Mouse (Mus musculus) mesoderm, embryonic 11.5 days (tissue): ENCODE results near the gene Carhsp1.

Experiments
- DNase-seq: peaks from one replicate; pipeline ENCODE4 v3.0.0-alpha.2; 2012; ENCODE audit warnings: low read depth, low spot score

Gene Carhsp1

GRCm38 (mm10) chr16:8671551-8672349 is at the start of gene Carhsp1:
TSS of gene Carhsp1 (minus strand) at chr16:8672155.
- peak; percentile 97 for DNase-seq

GRCm38 (mm10) chr16:8720447-8720846 is 48.5 kb upstream of the Carhsp1 start:
- DNase-seq, result no peak

- DNase-seq, result no peak
Measured at GRCm38 (mm10) chr16:8717744-8718143, 45.8 kb upstream of the Carhsp1 start.

GRCm38 (mm10) chr16:8716300-8716699 is 44.3 kb upstream of the Carhsp1 start:
- DNase-seq, result no peak

- peak; percentile 73 for DNase-seq
Measured at GRCm38 (mm10) chr16:8715513-8716080, 43.6 kb upstream of the Carhsp1 start.

GRCm38 (mm10) chr16:8714851-8715250 is 42.9 kb upstream of the Carhsp1 start:
- DNase-seq, result no peak

GRCm38 (mm10) chr16:8711998-8712397 is 40.0 kb upstream of the Carhsp1 start:
- no peak for DNase-seq

- DNase-seq, result no peak
Measured at GRCm38 (mm10) chr16:8700586-8700985, 28.6 kb upstream of the Carhsp1 start.

GRCm38 (mm10) chr16:8699556-8699955 is 27.6 kb upstream of the Carhsp1 start:
- DNase-seq, result no peak

- no peak for DNase-seq
Measured at GRCm38 (mm10) chr16:8691206-8691605, 19.3 kb upstream of the Carhsp1 start.

- DNase-seq, result no peak
Measured at GRCm38 (mm10) chr16:8689979-8690656, 18.2 kb upstream of the Carhsp1 start.

- no peak for DNase-seq
Measured at GRCm38 (mm10) chr16:8687559-8688112, 15.7 kb upstream of the Carhsp1 start.

GRCm38 (mm10) chr16:8686871-8687535 is 15.0 kb upstream of the Carhsp1 start:
- DNase-seq, result no peak

GRCm38 (mm10) chr16:8686121-8686870 is 14.3 kb upstream of the Carhsp1 start:
- peak; percentile 79 for DNase-seq

GRCm38 (mm10) chr16:8685087-8685486 is 13.1 kb upstream of the Carhsp1 start:
- no peak for DNase-seq

- DNase-seq, result no peak
Measured at GRCm38 (mm10) chr16:8680470-8680869, 8.5 kb upstream of the Carhsp1 start, which contains the start of gene Gm5767. TSS of gene Gm5767 (plus strand) at chr16:8680770.

- no peak for DNase-seq
Measured at GRCm38 (mm10) chr16:8679780-8680179, 7.8 kb upstream of the Carhsp1 start.

- DNase-seq, result no peak
Measured at GRCm38 (mm10) chr16:8678676-8679075, 6.7 kb upstream of the Carhsp1 start.

- DNase-seq, result no peak
Measured at GRCm38 (mm10) chr16:8678035-8678434, 6.1 kb upstream of the Carhsp1 start.

- peak; percentile 66 for DNase-seq
Measured at GRCm38 (mm10) chr16:8676800-8677199, 4.8 kb upstream of the Carhsp1 start.

- no peak for DNase-seq
Measured at GRCm38 (mm10) chr16:8676228-8676627, 4.3 kb upstream of the Carhsp1 start.
